In the genomic region with DNA sequence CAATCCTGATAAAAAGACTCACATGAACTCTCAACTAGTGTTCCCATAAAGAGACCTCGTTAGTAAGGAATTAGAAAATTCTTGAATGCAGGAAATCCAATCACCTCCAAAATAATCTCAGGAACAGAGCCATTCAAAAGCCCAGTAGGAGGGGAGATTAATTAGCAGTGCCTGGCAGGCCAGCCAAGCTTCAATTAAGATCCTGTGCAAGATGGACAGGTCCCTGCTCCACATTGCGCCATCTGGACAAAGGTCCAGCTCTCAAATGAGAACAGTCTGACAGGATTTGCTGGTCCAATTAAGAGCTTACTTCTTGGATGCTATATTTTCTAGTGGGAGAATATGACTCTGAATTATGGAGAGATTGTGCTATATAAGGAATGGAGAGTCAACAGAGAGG, we compare ENCODE assay signal across 12 mouse cellular contexts. TPM values are rescaled to one million over a fixed set of nuclear protein-coding genes. Genes with fewer than 3 reads are reported as not detected.
DNase-seq lines count a peak whose midpoint lies in the region; ATAC-seq and TF ChIP-seq lines count a peak whose summit lies in the region.
"Had no signal": no experiment of that assay in that cellular context is flagged by ENCODE, and none has a peak within 500 bp of the region (broad histone marks: within the 10 kb centered on the region; RNA-seq: fewer than 3 reads in every experiment).

No protein-coding gene starts in this region.

- H3K4me1 ChIP-seq in midbrain, postnatal 0 days (ENCODE audit: insufficient read depth, low read length) = no peaks in the 10 kb centered on the region
- peaks cover 11% of the 10 kb centered on the region for H3K4me1 ChIP-seq in midbrain, embryonic 11.5 days (ENCODE audit: control insufficient read depth, insufficient read depth, low read length)

- H3K9me3 ChIP-seq in midbrain, postnatal 0 days (ENCODE audit: low read length) = no peaks in the 10 kb centered on the region
- no peaks in the 10 kb centered on the region for H3K9me3 ChIP-seq in midbrain, embryonic 11.5 days (ENCODE audit: control insufficient read depth, low read length)
- H3K9me3 ChIP-seq: limb, embryonic 12.5 days had no signal

- H3K27ac ChIP-seq in midbrain, postnatal 0 days (ENCODE audit: low read depth, low read length) = no peak overlapping the region
- no peak overlapping the region for H3K27ac ChIP-seq in midbrain, embryonic 11.5 days (ENCODE audit: low read depth, low read length)
- H3K27ac ChIP-seq: gastrocnemius, adult 2 months; limb, embryonic 12.5 days; macrophage had no signal

- 26% methylated on average over 2 of the region's 2 CpGs for WGBS in midbrain, postnatal 0 days
- WGBS in midbrain, embryonic 11.5 days = 29% methylated on average over 2 of the region's 2 CpGs

- intact Hi-C loops in heart, postnatal 36 days (cut with DNase I) = no loop called here

- no peak overlapping the region for H3K4me2 ChIP-seq in midbrain, postnatal 0 days (ENCODE audit: low read depth, low read length, poor library complexity, severe bottlenecking)
- H3K4me2 ChIP-seq in midbrain, embryonic 11.5 days = no peak overlapping the region
- H3K4me2 ChIP-seq: limb, embryonic 12.5 days had no signal

- H3K9ac ChIP-seq in midbrain, postnatal 0 days (replicated peaks; ENCODE audit: low read length, poor library complexity, severe bottlenecking) = no peak overlapping the region
- no peak overlapping the region for H3K9ac ChIP-seq in midbrain, embryonic 11.5 days (ENCODE audit: low read length)
- H3K9ac ChIP-seq: limb, embryonic 12.5 days had no signal

- no peak for ATAC-seq in midbrain, postnatal 0 days (ENCODE audit: low FRiP score)
- no peak for ATAC-seq in midbrain, embryonic 11.5 days (ENCODE audit: low FRiP score)

- H3K4me3 ChIP-seq in midbrain, postnatal 0 days (ENCODE audit: low read depth, low read length) = no peak overlapping the region
- H3K4me3 ChIP-seq in midbrain, embryonic 11.5 days (ENCODE audit: low read depth, low read length) = no peak overlapping the region
- H3K4me3 ChIP-seq: gastrocnemius, adult 2 months; limb, embryonic 12.5 days had no signal

- TF ChIP-seq CTCF in midbrain, postnatal 0 days (IDR thresholded peaks at IDR 0.05) = no peak

- peak; percentile 20 for DNase-seq in embryo, embryonic 10 days (ENCODE audit: low spot score)
- no peak for DNase-seq in embryo, embryonic 9.5 days (ENCODE audit: extremely low spot score)
- peak; percentile 79 for DNase-seq in midbrain, postnatal 0 days (ENCODE audit: low spot score)
- DNase-seq in midbrain, embryonic 11.5 days (ENCODE audit: low spot score, missing footprints) = no peak
- peak; percentile 52 for DNase-seq in forelimb bud, embryonic 11.5 days (ENCODE audit: low read depth, low spot score)
- DNase-seq in retina, adult 2 months (ENCODE audit: low read depth, low spot score) = peak; percentile 11
- no peak for DNase-seq in adrenal gland, adult (ENCODE audit: inconsistent age in 2 of 2, low spot score in 1 of 2)
- DNase-seq in heart, postnatal 36 days = no peak
- DNase-seq: gastrocnemius, adult 2 months had no signal

- no peaks in the 10 kb centered on the region for H3K36me3 ChIP-seq in midbrain, postnatal 0 days (ENCODE audit: insufficient read depth, low read length)
- no peaks in the 10 kb centered on the region for H3K36me3 ChIP-seq in midbrain, embryonic 11.5 days (ENCODE audit: control insufficient read depth, insufficient read depth, low read length)
- H3K36me3 ChIP-seq: limb, embryonic 12.5 days had no signal

- no peaks in the 10 kb centered on the region for H3K27me3 ChIP-seq in midbrain, postnatal 0 days (ENCODE audit: insufficient read depth, low read length)
- no peaks in the 10 kb centered on the region for H3K27me3 ChIP-seq in midbrain, embryonic 11.5 days (ENCODE audit: control insufficient read depth, insufficient read depth, low read length)
- H3K27me3 ChIP-seq: limb, embryonic 12.5 days had no signal

RNA-seq across cellular contexts. Expression of a gene that starts 15.2 kb away (rescaled TPM):
- 9.2 and 9.6 TPM in 2 replicates for total RNA-seq in midbrain, postnatal 0 days (2014; rRNA removed)
- 5.4 TPM in 2 replicates for polyA plus RNA-seq in midbrain, postnatal 0 days (2015; fragmentation: Nextera tagmentation; extraction: Ambion mirVana)
- 18.2 and 20.3 TPM in 2 replicates for polyA plus RNA-seq in midbrain, embryonic 11.5 days (2014; fragmentation: Nextera tagmentation; extraction: Ambion mirVana)
- under 1 TPM; 0.11 to 0.14 TPM for total RNA-seq in heart, postnatal 36 days (2021)
- total RNA-seq: hematopoietic stem cell, adult 5-6 weeks had no signal

Comparison
In these comparisons a context has a peak if more than half of its experiments do, and no peak if none do; other contexts are left out.
1. DNase-seq: peak in embryo, embryonic 10 days (single experiment), midbrain, postnatal 0 days (single experiment), forelimb bud, embryonic 11.5 days (single experiment) and retina, adult 2 months (single experiment); none in embryo, embryonic 9.5 days (single experiment), midbrain, embryonic 11.5 days (single experiment), adrenal gland, adult (0 of 2) and heart, postnatal 36 days (0 of 2).